Mouse (Mus musculus) stomach, embryonic 14.5 days (tissue): ENCODE measurements around the gene Xpa. TPM values are rescaled to one million over a fixed set of nuclear protein-coding genes. Genes with fewer than 3 reads are reported as not detected.

Source experiments
- ATAC-seq: fragments of 200-750 bp; cut with Nextera tagmentation; 2 replicates; pipeline ENCODE4 v1.8.0; 2017; ENCODE audit warnings: low read depth, moderate TSS enrichment; ENCODE audit not compliant: insufficient number of reproducible peaks, insufficient read depth, low FRiP score
- H3K27ac ChIP-seq: fragments of 300-500 bp; sonication (generic); 2 replicates; pipeline ENCODE4 v1.5.1; 2014; ENCODE audit warnings: mild to moderate bottlenecking, low read length, moderate library complexity, mixed read lengths
- H3K27me3 ChIP-seq: fragments of 300-500 bp; sonication (generic); 2 replicates; pipeline ENCODE4 v1.6.1; 2014; ENCODE audit warnings: low read length, control low read depth, mixed read lengths; ENCODE audit not compliant: control insufficient read depth, insufficient read depth
- H3K36me3 ChIP-seq: fragments of 300-500 bp; sonication (generic); 2 replicates; pipeline ENCODE4 v1.6.1; 2014; ENCODE audit warnings: mild to moderate bottlenecking, control low read depth, low read length, moderate library complexity, mixed read lengths; ENCODE audit not compliant: control insufficient read depth, insufficient read depth
- H3K4me1 ChIP-seq: fragments of 300-500 bp; sonication (generic); 2 replicates; pipeline ENCODE4 v1.6.1; 2014; ENCODE audit warnings: low read length, control low read depth, mixed read lengths; ENCODE audit not compliant: control insufficient read depth, insufficient read depth
- H3K4me2 ChIP-seq: fragments of 300-500 bp; sonication (generic); replicated peaks from 2 replicates; pipeline ENCODE4 v1.6.1; 2014; ENCODE audit warnings: low read depth, low read length, control low read depth
- H3K4me3 ChIP-seq: fragments of 300-500 bp; sonication (generic); 2 replicates; pipeline ENCODE4 v1.5.1; 2014; ENCODE audit warnings: low read depth, low read length, control low read depth
- H3K9ac ChIP-seq: fragments of 300-500 bp; sonication (generic); replicated peaks from 2 replicates; pipeline ENCODE4 v1.6.1; 2014; ENCODE audit warnings: low read depth, mild to moderate bottlenecking, control low read depth, low read length, moderate library complexity, mixed read lengths
- H3K9me3 ChIP-seq: fragments of 300-500 bp; sonication (generic); 2 replicates; pipeline ENCODE4 v1.6.1; 2016; ENCODE audit warnings: low read depth, low read length, control low read depth; ENCODE audit not compliant: control insufficient read depth
- WGBS: fragments of 180-500 bp; shearing (Covaris S2); extraction: QIAGEN DNeasy Blood & Tissue Kit; methylation state at CpG from one replicate; pipeline ENCODE4 v1.1.7; 2014; 5-methylcytosine and 5-hydroxymethylcytosine counted together
- polyA plus RNA-seq: library from polyadenylated mRNA; unstranded; fragments of >200 nt; fragmentation: Nextera tagmentation; extraction: Ambion mirVana; gene quantifications from 2 replicates; pipeline ENCODE4 v1.2.1, GENCODE M21; 2014

Xpa gene
- polyA plus RNA-seq, 1 experiment from 2014 or later, result 24.5 TPM

DNA sequence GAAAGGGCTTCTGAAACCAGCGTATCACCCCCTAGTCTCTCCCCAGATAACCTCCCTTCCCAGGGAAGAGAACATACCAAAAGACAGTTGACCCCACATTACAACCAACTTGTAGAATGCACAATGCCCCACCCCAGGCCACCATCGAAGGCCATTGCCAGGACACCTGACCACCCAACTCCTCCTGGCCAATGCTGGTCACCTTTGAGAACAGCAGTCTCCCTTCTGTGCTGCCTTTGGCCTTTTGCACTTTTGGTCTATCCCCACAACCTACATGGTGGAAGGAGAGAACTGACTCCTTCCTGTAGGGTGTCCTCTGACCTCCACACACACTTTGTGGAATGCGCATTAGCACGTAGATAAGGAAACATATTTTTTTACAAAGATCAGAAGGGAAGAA, 78.6 kb downstream of the Xpa start:
- H3K9ac ChIP-seq, result no peak overlapping the region
- ATAC-seq, result no peak
- no peaks in the 10 kb centered on the region for H3K9me3 ChIP-seq
- no peak overlapping the region for H3K4me3 ChIP-seq
- no peak overlapping the region for H3K4me2 ChIP-seq
- H3K36me3 ChIP-seq, result peaks cover 65% of the 10 kb centered on the region
- H3K27ac ChIP-seq, result no peak overlapping the region
- H3K4me1 ChIP-seq, result no peaks in the 10 kb centered on the region
- no peaks in the 10 kb centered on the region for H3K27me3 ChIP-seq
- 94% methylated on average over 4 of the region's 4 CpGs for WGBS

DNA sequence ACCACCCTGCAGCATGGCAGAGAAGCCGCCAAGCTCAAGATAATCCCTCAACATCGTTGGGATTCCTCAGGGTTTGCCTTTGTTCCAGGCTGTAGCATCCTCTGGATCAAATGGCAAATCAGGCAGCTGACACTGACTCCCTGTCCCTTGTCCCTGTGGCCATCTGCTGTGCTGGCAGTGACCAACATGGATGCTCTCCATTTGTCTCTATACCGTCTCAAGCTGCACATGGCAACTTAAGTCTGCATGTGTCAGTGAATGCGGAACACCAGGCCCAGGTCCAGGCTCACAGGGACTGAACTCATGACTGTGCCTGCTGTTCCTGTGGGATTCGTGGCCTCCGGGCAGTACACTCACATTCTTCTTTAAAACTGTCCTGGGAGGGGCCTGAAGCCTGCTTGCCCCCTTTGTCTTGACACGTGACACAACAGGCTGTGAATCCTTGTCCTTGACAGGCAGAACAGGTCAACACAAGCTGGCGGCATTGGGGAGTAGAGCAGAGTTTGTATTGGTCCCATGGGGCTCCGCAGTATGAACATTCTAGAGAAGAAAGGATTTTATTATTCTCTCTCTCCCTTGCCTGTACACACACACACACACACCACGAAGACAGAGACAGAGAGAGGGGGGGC, 79.5 kb downstream of the Xpa start:
- H3K36me3 ChIP-seq, result peaks cover 56% of the 10 kb centered on the region
- no peaks in the 10 kb centered on the region for H3K9me3 ChIP-seq
- no peak overlapping the region for H3K4me3 ChIP-seq
- H3K4me2 ChIP-seq, result no peak overlapping the region
- no peak for ATAC-seq
- H3K27ac ChIP-seq, result no peak overlapping the region
- H3K27me3 ChIP-seq, result no peaks in the 10 kb centered on the region
- WGBS, result 88% methylated on average over 10 of the region's 10 CpGs
- no peaks in the 10 kb centered on the region for H3K4me1 ChIP-seq
- H3K9ac ChIP-seq, result no peak overlapping the region

DNA sequence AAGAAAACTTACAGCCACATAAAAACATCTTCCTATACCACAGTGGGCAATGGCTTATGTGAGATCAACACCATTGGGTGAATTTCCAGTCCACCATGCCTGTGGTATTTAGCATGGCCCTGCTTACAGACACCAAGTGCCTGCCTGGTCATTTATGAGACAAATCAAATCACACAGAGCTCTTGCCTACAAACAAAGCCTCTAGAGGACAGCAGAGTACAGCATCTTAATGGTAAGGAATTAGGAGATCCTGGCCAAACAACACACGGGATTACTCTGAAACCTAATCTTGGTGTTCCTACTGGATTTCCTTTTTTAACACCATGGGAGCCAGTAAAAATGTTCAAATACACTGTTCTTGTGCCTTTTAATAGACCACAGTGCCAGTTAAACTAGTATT, 80.8 kb downstream of the Xpa start:
- WGBS, result 60% methylated on average over 1 of the region's 1 CpGs
- ATAC-seq, result no peak

DNA sequence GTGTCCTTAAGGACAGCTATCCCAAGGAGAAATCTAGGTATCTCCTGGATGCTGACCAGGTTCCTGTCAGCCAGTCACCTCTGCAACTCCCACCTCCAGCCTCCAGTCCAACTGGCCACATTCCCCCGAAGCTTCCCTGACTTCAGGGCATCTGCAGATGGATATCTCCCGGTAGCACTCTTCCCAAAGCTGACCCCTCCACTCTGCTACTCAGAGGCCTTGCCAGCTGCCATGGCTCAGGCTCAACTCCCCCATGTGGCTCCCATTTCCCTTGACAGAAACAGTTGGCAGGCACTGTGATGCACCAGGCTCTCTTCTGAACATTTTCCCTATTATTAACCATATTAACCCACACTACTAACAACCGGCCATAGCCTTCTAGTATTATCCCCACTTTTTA, 84.8 kb downstream of the Xpa start:
- no peak for ATAC-seq

More for the DNA sequence above, 80.8 kb downstream of the Xpa start:
- Histone ChIP-seq H3K9ac (no peak overlapping the region), H3K9me3 (no peaks in the 10 kb centered on the region), H3K27ac (no peak overlapping the region), H3K27me3 (no peaks in the 10 kb centered on the region), H3K4me3 (no peak overlapping the region), H3K36me3 (peaks cover 48% of the 10 kb centered on the region), H3K4me2 (no peak overlapping the region), H3K4me1 (no peaks in the 10 kb centered on the region)

DNA sequence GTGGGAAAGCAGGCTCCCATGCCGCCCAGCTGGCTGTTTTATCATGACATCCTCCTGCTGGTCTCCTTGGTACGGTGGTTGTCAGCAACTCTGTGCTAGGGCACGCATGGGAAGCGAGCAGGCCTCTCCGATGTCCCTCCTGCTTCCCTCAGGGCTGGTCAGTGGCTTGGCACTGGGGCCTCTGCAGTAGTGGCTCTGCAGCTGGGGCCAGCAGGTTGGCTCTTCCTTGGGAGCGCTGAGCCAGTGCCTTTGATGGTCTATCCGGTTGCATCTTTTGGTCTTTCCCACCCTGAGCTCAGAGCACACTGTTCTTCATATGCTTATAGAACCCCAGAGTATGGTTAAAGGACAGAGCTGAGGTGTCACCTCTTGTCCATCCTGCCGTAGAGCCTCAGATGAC, 86.0 kb downstream of the Xpa start:
- Histone ChIP-seq H3K4me2 (no peak overlapping the region), H3K27me3 (no peaks in the 10 kb centered on the region), H3K9ac (no peak overlapping the region), H3K9me3 (no peaks in the 10 kb centered on the region), H3K27ac (no peak overlapping the region), H3K4me1 (no peaks in the 10 kb centered on the region), H3K4me3 (no peak overlapping the region), H3K36me3 (no peaks in the 10 kb centered on the region; the same call in 1 of the 2 replicates)
- WGBS, result 86% methylated on average over 8 of the region's 8 CpGs
- ATAC-seq, result no peak

More for the DNA sequence above, 84.8 kb downstream of the Xpa start:
- 52% methylated on average over 3 of the region's 3 CpGs for WGBS
- H3K9ac ChIP-seq, result no peak overlapping the region
- H3K4me3 ChIP-seq, result no peak overlapping the region
- H3K4me2 ChIP-seq, result no peak overlapping the region
- no peaks in the 10 kb centered on the region for H3K27me3 ChIP-seq
- H3K27ac ChIP-seq, result no peak overlapping the region
- H3K9me3 ChIP-seq, result no peaks in the 10 kb centered on the region
- H3K4me1 ChIP-seq, result no peaks in the 10 kb centered on the region
- H3K36me3 ChIP-seq, result peaks cover 8% of the 10 kb centered on the region

Other genes with a start within 250 kb of the Xpa start
- 21.0 and 23.9 TPM in 2 replicates for gene Tdrd7, start 231.0 kb downstream of the Xpa start, polyA plus RNA-seq
- gene Tmod1, start 157.4 kb downstream of the Xpa start, polyA plus RNA-seq, result 1.8 and 3.2 TPM in 2 replicates
- 64.6 and 64.9 TPM in 2 replicates for gene Ncbp1, start 57.7 kb downstream of the Xpa start, polyA plus RNA-seq
- gene Tstd2, start 57.6 kb downstream of the Xpa start, polyA plus RNA-seq, result 31.2 and 33.4 TPM in 2 replicates
- 0.27 and 0.60 TPM in 2 replicates for gene Foxe1, start 147.3 kb upstream of the Xpa start, polyA plus RNA-seq
- gene Trmo, start 193.1 kb upstream of the Xpa start, polyA plus RNA-seq, result 8.9 and 11.2 TPM in 2 replicates
- 0.39 and 0.94 TPM in 2 replicates for gene Hemgn, start 217.2 kb upstream of the Xpa start, polyA plus RNA-seq